Mouse (Mus musculus) large intestine, adult 2 months (tissue): ENCODE data around the gene D630003M21Rik. TPM values are rescaled to one million over a fixed set of nuclear protein-coding genes. Genes with fewer than 3 reads are reported as not detected.

ENCODE experiments used
- DNase-seq: peaks from one replicate; pipeline ENCODE4 v3.0.0-alpha.2; 2012; ENCODE audit warnings: low read depth, low spot score
- WGBS: fragments of 180-500 bp; shearing (Covaris S2); methylation state at CpG from one replicate; pipeline ENCODE4 v1.1.7; 2018; 5-methylcytosine and 5-hydroxymethylcytosine counted together
- polyA plus RNA-seq: library from polyadenylated mRNA; depleted of rRNA; stranded (reverse); fragments of >200 nt; gene quantifications from 2 replicates; pipeline ENCODE4 v1.2.3, GENCODE M21; 2012; rRNA removed

D630003M21Rik gene
- 1.6 and 2.5 TPM in 2 replicates for polyA plus RNA-seq

- WGBS, result 1% methylated on average over 44 of the region's 55 CpGs
- DNase-seq, result no peak
These were observed at the start of gene D630003M21Rik for GRCm38 (mm10) chr2:158228670-158229502. TSS of gene D630003M21Rik (minus strand) at chr2:158229222.

- no peak for DNase-seq
- WGBS, result 75% methylated on average over 4 of the region's 4 CpGs
These were observed 47.9 kb upstream of the D630003M21Rik start for GRCm38 (mm10) chr2:158276878-158277277.

- WGBS, result 81% methylated on average over 6 of the region's 6 CpGs
These were observed 47.4 kb upstream of the D630003M21Rik start for GRCm38 (mm10) chr2:158276451-158276850.

GRCm38 (mm10) chr2:158275811-158276210 is 46.8 kb upstream of the D630003M21Rik start:
- DNase-seq, result no peak
- 80% methylated on average over 4 of the region's 4 CpGs for WGBS

More at GRCm38 (mm10) chr2:158276451-158276850, 47.4 kb upstream of the D630003M21Rik start:
- DNase-seq, result no peak

GRCm38 (mm10) chr2:158275349-158275748 is 46.3 kb upstream of the D630003M21Rik start:
- 90% methylated on average over 3 of the region's 3 CpGs for WGBS
- no peak for DNase-seq

GRCm38 (mm10) chr2:158273646-158274045 is 44.6 kb upstream of the D630003M21Rik start:
- WGBS, result 15% methylated on average over 2 of the region's 2 CpGs
- DNase-seq, result no peak

GRCm38 (mm10) chr2:158270017-158270416 is 41.0 kb upstream of the D630003M21Rik start:
- no peak for DNase-seq
- WGBS, result 79% methylated on average over 8 of the region's 8 CpGs

GRCm38 (mm10) chr2:158264877-158265276 is 35.9 kb upstream of the D630003M21Rik start:
- 83% methylated on average over 3 of the region's 3 CpGs for WGBS
- no peak for DNase-seq

- WGBS, result 37% methylated on average over 8 of the region's 8 CpGs
- DNase-seq, result no peak
These were observed 30.5 kb upstream of the D630003M21Rik start for GRCm38 (mm10) chr2:158259498-158259897.

- 17% methylated on average over 12 of the region's 12 CpGs for WGBS
- peak; percentile 52 for DNase-seq
These were observed 29.8 kb upstream of the D630003M21Rik start for GRCm38 (mm10) chr2:158258781-158259180.

GRCm38 (mm10) chr2:158258005-158258418 is 29.0 kb upstream of the D630003M21Rik start, which contains the start of gene Bpi:
TSS of gene Bpi (plus strand) at chr2:158258094.
- 72% methylated on average over 18 of the region's 18 CpGs for WGBS
- DNase-seq, result no peak

GRCm38 (mm10) chr2:158256894-158257293 is 27.9 kb upstream of the D630003M21Rik start:
- 5% methylated on average over 5 of the region's 5 CpGs for WGBS
- no peak for DNase-seq

- WGBS, result 84% methylated on average over 5 of the region's 5 CpGs
- no peak for DNase-seq
These were observed 24.8 kb upstream of the D630003M21Rik start for GRCm38 (mm10) chr2:158253806-158254205.

- no peak for DNase-seq
- WGBS, result 82% methylated on average over 4 of the region's 4 CpGs
These were observed 21.5 kb upstream of the D630003M21Rik start for GRCm38 (mm10) chr2:158250558-158250957.

GRCm38 (mm10) chr2:158248318-158248717 is 19.3 kb upstream of the D630003M21Rik start:
- peak; percentile 51 for DNase-seq
- 10% methylated on average over 7 of the region's 7 CpGs for WGBS

- 31% methylated on average over 6 of the region's 6 CpGs for WGBS
- DNase-seq, result no peak
These were observed 18.8 kb upstream of the D630003M21Rik start for GRCm38 (mm10) chr2:158247852-158248251.

GRCm38 (mm10) chr2:158245072-158245817 is 16.2 kb upstream of the D630003M21Rik start:
- WGBS, result 87% methylated on average over 4 of the region's 4 CpGs

GRCm38 (mm10) chr2:158243129-158243870 is 14.3 kb upstream of the D630003M21Rik start:
- 55% methylated on average over 18 of the region's 18 CpGs for WGBS
- peak; percentile 22 for DNase-seq

More at GRCm38 (mm10) chr2:158245072-158245817, 16.2 kb upstream of the D630003M21Rik start:
- no peak for DNase-seq

GRCm38 (mm10) chr2:158242170-158242896 is 13.3 kb upstream of the D630003M21Rik start:
- 73% methylated on average over 18 of the region's 18 CpGs for WGBS
- DNase-seq, result no peak
